Mouse (Mus musculus) cerebellum, adult 18-20 months (tissue): Measurements from ENCODE around the gene Slc44a3.

Experiments used
- DNase-seq, 2 experiments: peaks; one replicate each; pipeline ENCODE4 v3.0.0; 2021

Slc44a3 gene

GRCm38 (mm10) chr3:121493997-121494421 is 38.2 kb downstream of the Slc44a3 start:
- DNase-seq: no peak

GRCm38 (mm10) chr3:121492026-121492425 is 40.2 kb downstream of the Slc44a3 start:
- DNase-seq: no peak

GRCm38 (mm10) chr3:121490941-121491340 is 41.3 kb downstream of the Slc44a3 start:
- no peak for DNase-seq

GRCm38 (mm10) chr3:121489462-121490118 is 42.6 kb downstream of the Slc44a3 start:
- DNase-seq: no peak

GRCm38 (mm10) chr3:121485201-121485600 is 47.0 kb downstream of the Slc44a3 start:
- DNase-seq: no peak

- no peak for DNase-seq
Measured at GRCm38 (mm10) chr3:121483266-121484161, 48.7 kb downstream of the Slc44a3 start.

- no peak for DNase-seq
Measured at GRCm38 (mm10) chr3:121481564-121481963, 50.6 kb downstream of the Slc44a3 start.

- DNase-seq: no peak
Measured at GRCm38 (mm10) chr3:121480961-121481436, 51.2 kb downstream of the Slc44a3 start.

GRCm38 (mm10) chr3:121480030-121480960 is 51.9 kb downstream of the Slc44a3 start:
- DNase-seq: no peak

GRCm38 (mm10) chr3:121474738-121475137 is 57.5 kb downstream of the Slc44a3 start:
- DNase-seq: no peak

GRCm38 (mm10) chr3:121471703-121472102 is 60.5 kb downstream of the Slc44a3 start:
- DNase-seq: no peak

- DNase-seq: peak in 1 of 2 experiments; percentile 5
Measured at GRCm38 (mm10) chr3:121469185-121469975, 62.8 kb downstream of the Slc44a3 start.

GRCm38 (mm10) chr3:121468136-121468535 is 64.1 kb downstream of the Slc44a3 start:
- no peak for DNase-seq

GRCm38 (mm10) chr3:121467094-121467552 is 65.1 kb downstream of the Slc44a3 start:
- DNase-seq: no peak

- no peak for DNase-seq
Measured at GRCm38 (mm10) chr3:121465795-121466194, 66.4 kb downstream of the Slc44a3 start.

- no peak for DNase-seq
Measured at GRCm38 (mm10) chr3:121464733-121465305, 67.4 kb downstream of the Slc44a3 start.

- no peak for DNase-seq
Measured at GRCm38 (mm10) chr3:121462782-121463181, 69.4 kb downstream of the Slc44a3 start.

GRCm38 (mm10) chr3:121461477-121461876 is 70.7 kb downstream of the Slc44a3 start:
- DNase-seq: no peak

- no peak for DNase-seq
Measured at GRCm38 (mm10) chr3:121460473-121461193, 71.6 kb downstream of the Slc44a3 start.
